Mouse (Mus musculus): ENCODE data around the gene Rd3l. TPM values are rescaled to one million over a fixed set of nuclear protein-coding genes. Genes with fewer than 3 reads are reported as not detected.

Gene Rd3l
- polyA plus RNA-seq, 1 experiment from 2014 or later: not detected

- Histone ChIP-seq H3K9me3 (no peaks in the 10 kb centered on the region), H3K4me3 (replicated peaks) (no peak overlapping the region), H3K27me3 (replicated peaks) (no peaks in the 10 kb centered on the region), H3K27ac (peak overlapping the region; percentile 97), H3K4me2 (no peak overlapping the region), H3K4me1 (peaks cover 42% of the 10 kb centered on the region), H3K36me3 (no peaks in the 10 kb centered on the region), H3K9ac (no peak overlapping the region)
- 7% methylated on average over 1 of the region's 1 CpGs for WGBS
- ATAC-seq (ENCODE audit: insufficient read depth, low FRiP score, low read depth): peak; percentile 24; the same call in 1 of the 2 replicates
These were observed 42.4 kb downstream of the Rd3l start for GRCm38 (mm10) chr12:111938623-111939177.

- no peaks in the 10 kb centered on the region for H3K36me3 ChIP-seq
- H3K27ac ChIP-seq: peak overlapping the region; percentile 97
- WGBS: 22% methylated on average over 24 of the region's 24 CpGs
- no peak overlapping the region for H3K4me3 ChIP-seq (replicated peaks)
- ATAC-seq (ENCODE audit: insufficient read depth, low FRiP score, low read depth): peak; percentile 88
- H3K27me3 ChIP-seq (replicated peaks): no peaks in the 10 kb centered on the region
- peak overlapping the region; percentile 42 for H3K4me2 ChIP-seq
- peaks cover 45% of the 10 kb centered on the region for H3K4me1 ChIP-seq
- no peak overlapping the region for H3K9ac ChIP-seq
- no peaks in the 10 kb centered on the region for H3K9me3 ChIP-seq
These were observed 44.2 kb downstream of the Rd3l start for GRCm38 (mm10) chr12:111936706-111937550.

GRCm38 (mm10) chr12:111933971-111934370 lies 47.1 kb downstream of the Rd3l start:
- Histone ChIP-seq H3K27me3 (replicated peaks) (no peaks in the 10 kb centered on the region), H3K4me1 (peaks cover 42% of the 10 kb centered on the region), H3K9me3 (no peaks in the 10 kb centered on the region), H3K36me3 (no peaks in the 10 kb centered on the region), H3K27ac (peak overlapping the region; percentile 46; the same call in 1 of the 2 replicates), H3K9ac (no peak overlapping the region), H3K4me2 (peak overlapping the region; percentile 12; the same call in 1 of the 2 replicates), H3K4me3 (replicated peaks) (no peak overlapping the region)
- 33% methylated on average over 2 of the region's 2 CpGs for WGBS
- no peak for ATAC-seq (ENCODE audit: insufficient read depth, low FRiP score, low read depth)

- peaks cover 34% of the 10 kb centered on the region for H3K4me1 ChIP-seq
- peak overlapping the region; percentile 12; the same call in 1 of the 2 replicates for H3K4me2 ChIP-seq
- H3K36me3 ChIP-seq: no peaks in the 10 kb centered on the region
These were observed 47.9 kb downstream of the Rd3l start for GRCm38 (mm10) chr12:111933032-111933704.

GRCm38 (mm10) chr12:111932513-111932912 lies 48.6 kb downstream of the Rd3l start:
- Histone ChIP-seq H3K4me1 (peaks cover 29% of the 10 kb centered on the region), H3K4me3 (replicated peaks) (no peak overlapping the region), H3K4me2 (no peak overlapping the region), H3K9ac (no peak overlapping the region), H3K27ac (peak overlapping the region; percentile 46), H3K36me3 (no peaks in the 10 kb centered on the region), H3K27me3 (replicated peaks) (no peaks in the 10 kb centered on the region), H3K9me3 (no peaks in the 10 kb centered on the region)
- WGBS: 63% methylated on average over 3 of the region's 3 CpGs
- ATAC-seq (ENCODE audit: insufficient read depth, low FRiP score, low read depth): no peak

More at GRCm38 (mm10) chr12:111933032-111933704, 47.9 kb downstream of the Rd3l start:
- peak overlapping the region; percentile 46 for H3K27ac ChIP-seq
- no peaks in the 10 kb centered on the region for H3K27me3 ChIP-seq (replicated peaks)
- H3K9ac ChIP-seq: no peak overlapping the region
- H3K9me3 ChIP-seq: no peaks in the 10 kb centered on the region
- H3K4me3 ChIP-seq (replicated peaks): no peak overlapping the region
- peak; percentile 52 for ATAC-seq (ENCODE audit: insufficient read depth, low FRiP score, low read depth)
- WGBS: 46% methylated on average over 11 of the region's 11 CpGs

- Histone ChIP-seq H3K9me3 (no peaks in the 10 kb centered on the region), H3K4me3 (replicated peaks) (no peak overlapping the region), H3K36me3 (no peaks in the 10 kb centered on the region), H3K27me3 (replicated peaks) (no peaks in the 10 kb centered on the region), H3K9ac (no peak overlapping the region), H3K4me1 (peaks cover 19% of the 10 kb centered on the region), H3K27ac (no peak overlapping the region), H3K4me2 (no peak overlapping the region)
- no peak for ATAC-seq (ENCODE audit: insufficient read depth, low FRiP score, low read depth)
- 87% methylated on average over 9 of the region's 9 CpGs for WGBS
These were observed 49.6 kb downstream of the Rd3l start for GRCm38 (mm10) chr12:111931411-111932025.

Other genes starting within 250 kb of the Rd3l start
- gene Klc1, start 222.5 kb downstream of the Rd3l start, polyA plus RNA-seq (2015; fragmentation: Nextera tagmentation; extraction: Ambion mirVana): 97.8 and 113 TPM in 2 replicates
- gene Xrcc3, start 167.4 kb downstream of the Rd3l start, polyA plus RNA-seq (2015; fragmentation: Nextera tagmentation; extraction: Ambion mirVana): 7.2 and 8.5 TPM in 2 replicates
- 134 and 140 TPM in 2 replicates for gene Zfyve21, start 167.1 kb downstream of the Rd3l start, polyA plus RNA-seq (2015; fragmentation: Nextera tagmentation; extraction: Ambion mirVana)
- gene Ppp1r13b, start 73.2 kb downstream of the Rd3l start, polyA plus RNA-seq (2015; fragmentation: Nextera tagmentation; extraction: Ambion mirVana): 22.8 and 22.9 TPM in 2 replicates
- 711 and 748 TPM in 2 replicates for gene Atp5mpl, start 14.3 kb downstream of the Rd3l start, polyA plus RNA-seq (2015; fragmentation: Nextera tagmentation; extraction: Ambion mirVana)
- gene Tdrd9, start 9.8 kb downstream of the Rd3l start, polyA plus RNA-seq (2015; fragmentation: Nextera tagmentation; extraction: Ambion mirVana): 0.23 and 0.27 TPM in 2 replicates
- gene Aspg, start 125.4 kb upstream of the Rd3l start, polyA plus RNA-seq (2015; fragmentation: Nextera tagmentation; extraction: Ambion mirVana): 6.1 and 9.2 TPM in 2 replicates
- 2.9 and 3.2 TPM in 2 replicates for gene Kif26a, start 164.9 kb upstream of the Rd3l start, polyA plus RNA-seq (2015; fragmentation: Nextera tagmentation; extraction: Ambion mirVana)